Mouse (Mus musculus) CH12.LX (cell line): ENCODE data around the gene Drd1. TPM values are rescaled to one million over a fixed set of nuclear protein-coding genes. Genes with fewer than 3 reads are reported as not detected.

ENCODE experiments used
- DNase-seq: peaks from one replicate; pipeline ENCODE4 v3.0.0-alpha.2; 2013; ENCODE audit errors: extremely low read depth
- H3K27ac ChIP-seq: 2 replicates; pipeline ENCODE4 v1.5.1; 2012; ENCODE audit warnings: low read depth, mild to moderate bottlenecking, control low read depth, moderate library complexity; ENCODE audit not compliant: insufficient read depth
- H3K27me3 ChIP-seq: replicated peaks from 2 replicates; pipeline ENCODE3; 2012; ENCODE audit warnings: inconsistent platforms
- H3K36me3 ChIP-seq, 2 experiments: replicated peaks in 1 of 2; 2 replicates each; pipeline versions ENCODE3 to v1.6.1; 2012; ENCODE audit warnings: inconsistent platforms in 1 of 2, low read length in 1 of 2, mild to moderate bottlenecking in 1 of 2, mixed read lengths in 1 of 2, moderate library complexity in 1 of 2; ENCODE audit not compliant: control insufficient read depth in 1 of 2, insufficient read depth in 1 of 2
- H3K4me1 ChIP-seq, 2 experiments: 2 replicates each; pipeline ENCODE4 v1.6.1; 2012; ENCODE audit warnings: inconsistent platforms in 1 of 2, moderate library complexity in 1 of 2; ENCODE audit not compliant: insufficient read depth in 2 of 2, control insufficient read depth in 1 of 2
- H3K4me2 ChIP-seq: 2 replicates; pipeline ENCODE4 v1.6.1; 2012; ENCODE audit warnings: low read depth, mild to moderate bottlenecking, control low read depth; ENCODE audit not compliant: poor library complexity, insufficient read depth, severe bottlenecking
- H3K4me3 ChIP-seq, 3 experiments: fragments of 150-350 bp in 1 of 3; sonication (generic) in 1 of 3; replicated peaks in 1 of 3; 2 replicates each; pipeline versions ENCODE3 to v1.5.1; 2011 to 2012; ENCODE audit warnings: low read depth in 2 of 3, low read length in 2 of 3, mild to moderate bottlenecking in 2 of 3, moderate library complexity in 2 of 3, control low read depth in 1 of 3, improper control_type of control experiment in 1 of 3, inconsistent platforms in 1 of 3, mixed read lengths in 1 of 3; ENCODE audit not compliant: poor library complexity in 1 of 3
- H3K79me2 ChIP-seq: replicated peaks from 2 replicates; pipeline ENCODE4 v1.6.1; 2012; ENCODE audit warnings: mild to moderate bottlenecking, moderate library complexity; ENCODE audit not compliant: control insufficient read depth, poor library complexity, insufficient read depth, severe bottlenecking; ENCODE audit errors: extremely low read depth
- H3K9ac ChIP-seq: 2 replicates; pipeline ENCODE4 v1.6.1; 2012; ENCODE audit warnings: low read depth, mild to moderate bottlenecking, control low read depth, moderate library complexity; ENCODE audit not compliant: insufficient read depth
- H3K9me3 ChIP-seq: replicated peaks from 2 replicates; pipeline ENCODE3; 2012; ENCODE audit warnings: low read length, inconsistent platforms, mixed read lengths
- BHLHE40 ChIP-seq: IDR thresholded peaks from 2 replicates; pipeline ENCODE4 v1.6.1; 2011; ENCODE audit warnings: mild to moderate bottlenecking, low read depth, low read length, improper control_type of control experiment
- CHD1 ChIP-seq: IDR thresholded peaks from 2 replicates; pipeline ENCODE4 v1.6.1; 2012; ENCODE audit warnings: low read depth, low read length, improper control_type of control experiment, inconsistent platforms
- CHD2 ChIP-seq: IDR thresholded peaks from 2 replicates; pipeline ENCODE4 v1.6.1; 2011; ENCODE audit warnings: low read length, improper control_type of control experiment
- EP300 ChIP-seq: IDR thresholded peaks from 2 replicates; pipeline ENCODE4 v1.6.1; 2011; ENCODE audit warnings: low read length, improper control_type of control experiment
- IRF4 ChIP-seq: IDR thresholded peaks from 2 replicates; pipeline ENCODE4 v1.6.1; 2014; ENCODE audit warnings: low read depth, mild to moderate bottlenecking, inconsistent platforms, low read length, improper control_type of control experiment
- MAX ChIP-seq: IDR thresholded peaks from 2 replicates; pipeline ENCODE4 v1.6.1; 2011; ENCODE audit warnings: low read length, improper control_type of control experiment
- MEF2A ChIP-seq: IDR thresholded peaks from 2 replicates; pipeline ENCODE4 v1.6.1; 2014; ENCODE audit warnings: low read depth, mild to moderate bottlenecking, inconsistent platforms, low read length, improper control_type of control experiment, borderline replicate concordance
- MXI1 ChIP-seq: IDR thresholded peaks from 2 replicates; pipeline ENCODE4 v1.6.1; 2011; ENCODE audit warnings: mild to moderate bottlenecking, low read depth, low read length, improper control_type of control experiment
- MYC ChIP-seq: IDR thresholded peaks from 2 replicates; pipeline ENCODE4 v1.6.1; 2011; ENCODE audit warnings: low read depth, mild to moderate bottlenecking, improper control_type of control experiment, low read length
- POLR2A ChIP-seq: IDR thresholded peaks from 2 replicates; pipeline ENCODE4 v1.6.1; 2011; ENCODE audit warnings: low read depth, mild to moderate bottlenecking, improper control_type of control experiment, low read length
- TCF12 ChIP-seq: IDR thresholded peaks from 2 replicates; pipeline ENCODE4 v1.6.1; 2014; ENCODE audit warnings: low read depth, mild to moderate bottlenecking, inconsistent platforms, low read length, improper control_type of control experiment
- UBTF ChIP-seq: IDR thresholded peaks from 2 replicates; pipeline ENCODE4 v1.6.1; 2012; ENCODE audit warnings: low read depth, mild to moderate bottlenecking, inconsistent platforms, low read length, improper control_type of control experiment, moderate library complexity
- USF2 ChIP-seq: conservative IDR thresholded peaks from 2 replicates; pipeline ENCODE4 v1.6.1; 2011; ENCODE audit warnings: low read depth, low read length, improper control_type of control experiment
- ZMIZ1 ChIP-seq: IDR thresholded peaks from 2 replicates; pipeline ENCODE4 v1.6.1; 2012; ENCODE audit warnings: low read depth, mild to moderate bottlenecking, inconsistent platforms, low read length, improper control_type of control experiment
- dilution Hi-C: fragments of 300-500 bp; cut with MboI; formaldehyde crosslinking; loops from 2 replicates; pipeline ENCODE4 v1.14.3; 2020; ENCODE audit warnings: low sequenced_read_pairs; ENCODE audit not compliant: extremely low pct_unique_long_range_greater_than_20kb, extremely low pct_ligation_motif_present
- in situ Hi-C: fragments of 300-500 bp; cut with MboI; formaldehyde crosslinking; loops from 3 replicates; pipeline ENCODE4 v1.14.3; 2019; ENCODE audit warnings: low sequenced_read_pairs, low pct_ligation_motif_present, low pct_unique_long_range_greater_than_20kb, mixed read lengths
- polyA plus RNA-seq: library from polyadenylated mRNA; unstranded; fragments of >175 nt; gene quantifications from 2 replicates; pipeline ENCODE4 v1.2.1, GENCODE M21; 2012; ENCODE audit warnings: low read depth; ENCODE audit not compliant: insufficient read length
- total RNA-seq, 2 experiments: library from RNA; depleted of rRNA; stranded (reverse); fragments of 300-350 nt in 1 of 2; fragments of >200 nt in 1 of 2; gene quantifications; 2 replicates each; pipeline ENCODE4 v1.2.3; 2012 to 2014

Drd1 gene
- total and polyA plus RNA-seq, 3 experiments = not detected

GRCm38 (mm10) chr13:54101031-54101820 is 45.7 kb upstream of the Drd1 start:
- dilution Hi-C loops (no loop called here), in situ Hi-C loops (no loop called here)
- H3K27ac ChIP-seq = peak overlapping the region; percentile 81
- H3K9me3 ChIP-seq = no peaks in the 10 kb centered on the region
- peak overlapping the region; percentile 3; the same call in 1 of the 2 replicates for H3K4me2 ChIP-seq
- peaks cover 20 to 60% of the 10 kb centered on the region in 2 experiments for H3K4me1 ChIP-seq
- DNase-seq = no peak
- H3K4me3 ChIP-seq = peak overlapping the region in 1 of 3 experiments; percentile 31
- no peaks in the 10 kb centered on the region for H3K79me2 ChIP-seq
- H3K36me3 ChIP-seq = peaks cover 58 to 91% of the 10 kb centered on the region in 2 experiments
- TF ChIP-seq ZMIZ1 = no peak
- no peak for TF ChIP-seq CHD1
- TF ChIP-seq MAX = no peak
- no peak for TF ChIP-seq MEF2A
- TF ChIP-seq MXI1 = no peak
- no peaks in the 10 kb centered on the region for H3K27me3 ChIP-seq
- H3K9ac ChIP-seq = peak overlapping the region; percentile 25; the same call in 1 of the 2 replicates

GRCm38 (mm10) chr13:54097797-54098196 is 42.3 kb upstream of the Drd1 start:
- peak; percentile 46 for DNase-seq
- dilution Hi-C loops = no loop called here
- Histone ChIP-seq H3K4me1 (peaks cover 12 to 53% of the 10 kb centered on the region in 2 experiments), H3K36me3 (peaks cover 69 to 99% of the 10 kb centered on the region in 2 experiments), H3K4me2 (no peak overlapping the region), H3K9ac (no peak overlapping the region), H3K27me3 (no peaks in the 10 kb centered on the region), H3K79me2 (no peaks in the 10 kb centered on the region; the same call in 1 of the 2 replicates), H3K4me3 (no peak overlapping the region), H3K9me3 (no peaks in the 10 kb centered on the region)
- in situ Hi-C loops = no loop called here
- no peak for TF ChIP-seq UBTF
- TF ChIP-seq IRF4 = peak; percentile 53; the same call in 1 of the 2 replicates
- TF ChIP-seq USF2 = no peak
- TF ChIP-seq BHLHE40 = no peak
- TF ChIP-seq TCF12 = no peak
- TF ChIP-seq CHD2 = no peak
- TF ChIP-seq EP300 = peak; percentile 61
- TF ChIP-seq MYC = no peak
- no peak for TF ChIP-seq POLR2A
- no peak for TF ChIP-seq MEF2A
- TF ChIP-seq, all 38 proteins: peak for 2
- no peak overlapping the region for H3K27ac ChIP-seq
